Mouse (Mus musculus): ENCODE results near the gene Hap1.
A peak's percentile ranks its signal among the peaks of the same experiment; 100 is the strongest.
"Not testable (repeated sequence)": the region's sequence is repeated elsewhere in the genome, so short reads cannot be mapped to it uniquely, and the experiment has no call there.

Hap1 gene

GRCm38 (mm10) chr11:100389931-100390445, 34.1 kb upstream of the Hap1 start:
- DNase-seq: peak; percentile 62

- peak; percentile 88 for DNase-seq
Observed at GRCm38 (mm10) chr11:100388588-100388987, 32.7 kb upstream of the Hap1 start.

- DNase-seq: peak; percentile 63
Observed at GRCm38 (mm10) chr11:100387589-100388375, 31.9 kb upstream of the Hap1 start.

- DNase-seq: no peak
Observed at GRCm38 (mm10) chr11:100387111-100387510, 31.2 kb upstream of the Hap1 start.

GRCm38 (mm10) chr11:100386586-100386985, 30.7 kb upstream of the Hap1 start:
- DNase-seq: peak; percentile 64

- DNase-seq: no peak
Observed at GRCm38 (mm10) chr11:100385016-100385415, 29.1 kb upstream of the Hap1 start.

GRCm38 (mm10) chr11:100382682-100383081, 26.8 kb upstream of the Hap1 start:
- DNase-seq: no peak

- no peak for DNase-seq
Observed at GRCm38 (mm10) chr11:100379311-100379710, 23.4 kb upstream of the Hap1 start.

GRCm38 (mm10) chr11:100378446-100378845, 22.5 kb upstream of the Hap1 start:
- DNase-seq: no peak

GRCm38 (mm10) chr11:100377989-100378388, 22.1 kb upstream of the Hap1 start:
- DNase-seq: no peak

- DNase-seq: no peak
Observed at GRCm38 (mm10) chr11:100376746-100377389, 20.9 kb upstream of the Hap1 start.

GRCm38 (mm10) chr11:100376005-100376404, 20.1 kb upstream of the Hap1 start:
- no peak for DNase-seq

GRCm38 (mm10) chr11:100375127-100375526, 19.2 kb upstream of the Hap1 start:
- no peak for DNase-seq

- no peak for DNase-seq
Observed at GRCm38 (mm10) chr11:100371981-100372558, 16.1 kb upstream of the Hap1 start.

- DNase-seq: no peak
Observed at GRCm38 (mm10) chr11:100369822-100370221, 13.9 kb upstream of the Hap1 start.

- DNase-seq: no peak
Observed at GRCm38 (mm10) chr11:100369145-100369544, 13.2 kb upstream of the Hap1 start.

- DNase-seq: peak; percentile 84
Observed at GRCm38 (mm10) chr11:100362979-100363562, 7.1 kb upstream of the Hap1 start.

GRCm38 (mm10) chr11:100362209-100362978, 6.5 kb upstream of the Hap1 start:
- peak; percentile 80 for DNase-seq

- not testable (repeated sequence) for DNase-seq
Observed at GRCm38 (mm10) chr11:100361059-100361458, 5.1 kb upstream of the Hap1 start.

- no peak for DNase-seq
Observed at GRCm38 (mm10) chr11:100360175-100360574, 4.2 kb upstream of the Hap1 start.

GRCm38 (mm10) chr11:100357408-100357807, 1.5 kb upstream of the Hap1 start:
- DNase-seq: no peak

- DNase-seq: no peak
Observed at GRCm38 (mm10) chr11:100356819-100357211, 887 bp upstream of the Hap1 start.
